Mouse (Mus musculus) kidney, embryonic 14.5 days (tissue): ENCODE results near the gene Clca4a. TPM values are rescaled to one million over a fixed set of nuclear protein-coding genes. Genes with fewer than 3 reads are reported as not detected.

Experiments
- ATAC-seq: fragments of 200-750 bp; cut with Nextera tagmentation; 2 replicates; pipeline ENCODE4 v1.8.0; 2017; ENCODE audit warnings: moderate number of reproducible peaks, mild to moderate bottlenecking, moderate TSS enrichment, moderate library complexity; ENCODE audit not compliant: low FRiP score, low TSS enrichment
- H3K27ac ChIP-seq: fragments of 300-500 bp; sonication (generic); 2 replicates; pipeline ENCODE4 v1.5.1; 2014; ENCODE audit warnings: low read depth, mild to moderate bottlenecking, low read length, moderate library complexity, mixed read lengths
- H3K27me3 ChIP-seq: fragments of 300-500 bp; sonication (generic); 2 replicates; pipeline ENCODE4 v1.6.1; 2014; ENCODE audit warnings: mild to moderate bottlenecking, low read length; ENCODE audit not compliant: control insufficient read depth, insufficient read depth
- H3K36me3 ChIP-seq: fragments of 300-500 bp; sonication (generic); 2 replicates; pipeline ENCODE4 v1.6.1; 2014; ENCODE audit warnings: low read length, mixed read lengths; ENCODE audit not compliant: control insufficient read depth, insufficient read depth
- H3K4me1 ChIP-seq: fragments of 300-500 bp; sonication (generic); 2 replicates; pipeline ENCODE4 v1.6.1; 2014; ENCODE audit warnings: low read length, mixed read lengths; ENCODE audit not compliant: control insufficient read depth, insufficient read depth
- H3K4me2 ChIP-seq: fragments of 300-500 bp; sonication (generic); replicated peaks from 2 replicates; pipeline ENCODE4 v1.6.1; 2014; ENCODE audit warnings: low read depth, mild to moderate bottlenecking, low read length
- H3K4me3 ChIP-seq: fragments of 300-500 bp; sonication (generic); 2 replicates; pipeline ENCODE4 v1.5.1; 2014; ENCODE audit warnings: mild to moderate bottlenecking, low read length
- H3K9ac ChIP-seq: fragments of 300-500 bp; sonication (generic); 2 replicates; pipeline ENCODE4 v1.6.1; 2014; ENCODE audit warnings: low read depth, mild to moderate bottlenecking, low read length, moderate library complexity
- H3K9me3 ChIP-seq: fragments of 300-500 bp; sonication (generic); 2 replicates; pipeline ENCODE4 v1.6.1; 2016; ENCODE audit warnings: low read length; ENCODE audit not compliant: control insufficient read depth
- WGBS: fragments of 180-500 bp; shearing (Covaris S2); extraction: QIAGEN DNeasy Blood & Tissue Kit; methylation state at CpG from one replicate; pipeline ENCODE4 v1.1.7; 2014; 5-methylcytosine and 5-hydroxymethylcytosine counted together
- polyA plus RNA-seq: library from polyadenylated mRNA; unstranded; fragments of >200 nt; fragmentation: Nextera tagmentation; extraction: Ambion mirVana; gene quantifications from 2 replicates; pipeline ENCODE4 v1.2.1, GENCODE M21; 2014

Clca4a gene
- polyA plus RNA-seq, result not detected in 2 replicates

- H3K4me1 ChIP-seq, result no peaks in the 10 kb centered on the region
- H3K36me3 ChIP-seq, result no peaks in the 10 kb centered on the region
- H3K27me3 ChIP-seq, result no peaks in the 10 kb centered on the region
- no peak for ATAC-seq
- no peak within 1 kb of the TSS for H3K9ac ChIP-seq
- H3K9me3 ChIP-seq, result no peaks in the 10 kb centered on the region
- H3K27ac ChIP-seq, result no peak within 1 kb of the TSS
- H3K4me2 ChIP-seq, result no peak within 1 kb of the TSS
- H3K4me3 ChIP-seq, result no peak within 1 kb of the TSS
Measured at GRCm38 (mm10) chr3:144974945-144975344, at the start of gene Clca4a. Gene Clca4a, minus strand, starts transcription at chr3:144975045.

- no peak overlapping the region for H3K9ac ChIP-seq
- H3K4me3 ChIP-seq, result no peak overlapping the region
- H3K27me3 ChIP-seq, result no peaks in the 10 kb centered on the region
- no peak for ATAC-seq
- no peaks in the 10 kb centered on the region for H3K9me3 ChIP-seq
- H3K36me3 ChIP-seq, result no peaks in the 10 kb centered on the region
- WGBS, result 75% methylated on average over 3 of the region's 3 CpGs
- H3K4me2 ChIP-seq, result no peak overlapping the region
- no peak overlapping the region for H3K27ac ChIP-seq
- H3K4me1 ChIP-seq, result no peaks in the 10 kb centered on the region
Measured at GRCm38 (mm10) chr3:145017807-145018206, 43.0 kb upstream of the Clca4a start.

GRCm38 (mm10) chr3:145004422-145004821, 29.6 kb upstream of the Clca4a start:
- ATAC-seq, result no peak
- Histone ChIP-seq H3K4me1 (no peaks in the 10 kb centered on the region), H3K9ac (no peak overlapping the region), H3K4me3 (no peak overlapping the region), H3K4me2 (no peak overlapping the region), H3K27ac (no peak overlapping the region), H3K36me3 (no peaks in the 10 kb centered on the region), H3K9me3 (no peaks in the 10 kb centered on the region), H3K27me3 (no peaks in the 10 kb centered on the region)
- WGBS, result 43% methylated on average over 5 of the region's 5 CpGs

DNA sequence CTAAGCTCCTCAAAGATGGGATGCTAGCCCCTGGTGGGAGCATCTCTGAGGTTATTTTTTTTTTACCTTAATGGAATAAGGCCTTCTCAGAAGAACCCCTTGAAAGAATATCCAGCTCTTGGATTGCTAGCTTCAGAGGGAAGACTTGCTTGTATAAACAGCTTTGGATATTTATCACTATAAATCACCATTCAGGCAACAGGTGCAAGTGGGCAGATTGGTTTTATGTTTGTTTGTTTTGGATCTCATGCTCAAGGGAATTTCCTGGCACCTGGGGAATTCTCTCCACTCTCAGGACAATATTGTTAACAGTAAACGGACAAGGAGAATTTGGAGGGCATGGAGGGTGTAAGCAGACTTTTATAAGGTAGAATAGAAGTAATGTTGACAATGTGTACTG, 26.1 kb upstream of the Clca4a start:
- 39% methylated on average over 1 of the region's 1 CpGs for WGBS
- H3K36me3 ChIP-seq, result no peaks in the 10 kb centered on the region
- no peak for ATAC-seq

GRCm38 (mm10) chr3:144993055-144993454, 18.2 kb upstream of the Clca4a start:
- Histone ChIP-seq H3K4me1 (no peaks in the 10 kb centered on the region), H3K9me3 (no peaks in the 10 kb centered on the region), H3K9ac (no peak overlapping the region), H3K27me3 (no peaks in the 10 kb centered on the region), H3K4me3 (no peak overlapping the region), H3K27ac (no peak overlapping the region), H3K4me2 (no peak overlapping the region), H3K36me3 (no peaks in the 10 kb centered on the region)
- no peak for ATAC-seq
- WGBS, result 80% methylated on average over 5 of the region's 5 CpGs

More for the DNA sequence above, 26.1 kb upstream of the Clca4a start:
- Histone ChIP-seq H3K9me3 (no peaks in the 10 kb centered on the region), H3K4me3 (no peak overlapping the region), H3K9ac (no peak overlapping the region), H3K27ac (no peak overlapping the region), H3K27me3 (no peaks in the 10 kb centered on the region), H3K4me2 (no peak overlapping the region), H3K4me1 (no peaks in the 10 kb centered on the region)

GRCm38 (mm10) chr3:144992618-144993017, 17.8 kb upstream of the Clca4a start:
- no peaks in the 10 kb centered on the region for H3K27me3 ChIP-seq
- H3K4me1 ChIP-seq, result no peaks in the 10 kb centered on the region
- H3K27ac ChIP-seq, result no peak overlapping the region
- no peak overlapping the region for H3K4me3 ChIP-seq
- H3K9ac ChIP-seq, result no peak overlapping the region
- ATAC-seq, result no peak
- H3K36me3 ChIP-seq, result no peaks in the 10 kb centered on the region
- H3K9me3 ChIP-seq, result no peaks in the 10 kb centered on the region
- no peak overlapping the region for H3K4me2 ChIP-seq

GRCm38 (mm10) chr3:144985890-144986289, 11.0 kb upstream of the Clca4a start:
- Histone ChIP-seq H3K4me3 (no peak overlapping the region), H3K4me1 (no peaks in the 10 kb centered on the region), H3K4me2 (no peak overlapping the region), H3K36me3 (no peaks in the 10 kb centered on the region), H3K27ac (no peak overlapping the region), H3K9ac (no peak overlapping the region), H3K9me3 (no peaks in the 10 kb centered on the region), H3K27me3 (no peaks in the 10 kb centered on the region)
- ATAC-seq, result no peak
- 82% methylated on average over 5 of the region's 5 CpGs for WGBS

DNA sequence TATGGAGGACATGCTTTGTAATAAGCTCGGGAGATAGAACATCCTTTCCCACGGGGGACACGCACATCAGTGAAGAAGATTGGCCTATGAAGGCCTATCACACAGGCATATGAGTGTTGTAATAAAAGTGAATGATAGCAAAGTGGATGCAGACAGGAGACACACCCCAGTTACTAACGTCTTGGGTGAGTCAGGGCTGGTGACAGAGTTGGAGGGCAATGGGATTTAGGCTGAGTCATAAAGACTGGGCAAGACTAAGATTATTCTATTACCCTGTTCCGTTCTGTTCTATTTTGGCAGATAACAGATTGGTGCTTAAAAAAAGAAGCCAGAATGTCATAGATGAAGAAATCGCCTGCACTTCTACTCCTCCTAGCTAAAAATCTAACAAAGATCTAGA, 5.7 kb upstream of the Clca4a start:
- no peaks in the 10 kb centered on the region for H3K36me3 ChIP-seq
- ATAC-seq, result no peak
- WGBS, result 83% methylated on average over 6 of the region's 6 CpGs

DNA sequence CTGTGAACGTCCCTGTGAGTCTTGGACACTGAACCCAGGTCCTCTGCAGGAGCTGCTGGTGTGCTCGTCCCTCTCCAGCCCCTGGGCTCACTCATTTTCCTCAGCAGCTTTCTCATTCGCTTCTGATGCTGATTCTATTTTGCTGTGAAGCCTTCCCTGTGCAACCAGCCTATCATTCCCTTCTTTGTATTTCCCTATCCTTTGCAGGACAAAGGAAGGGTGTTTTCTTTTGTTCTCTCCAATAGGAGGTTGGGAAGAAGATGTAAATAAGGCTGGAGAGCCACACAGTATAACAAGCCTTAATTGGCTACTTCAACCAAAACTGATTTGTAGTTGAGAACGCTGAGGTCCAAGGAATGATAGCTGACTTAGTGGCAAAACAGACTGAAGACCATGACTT, 2.8 kb upstream of the Clca4a start:
- no peaks in the 10 kb centered on the region for H3K9me3 ChIP-seq
- no peak overlapping the region for H3K4me3 ChIP-seq
- no peak overlapping the region for H3K27ac ChIP-seq
- WGBS, result 52% methylated on average over 4 of the region's 4 CpGs
- no peak for ATAC-seq
- H3K36me3 ChIP-seq, result no peaks in the 10 kb centered on the region
- no peaks in the 10 kb centered on the region for H3K4me1 ChIP-seq
- no peak overlapping the region for H3K9ac ChIP-seq
- no peak overlapping the region for H3K4me2 ChIP-seq
- no peaks in the 10 kb centered on the region for H3K27me3 ChIP-seq

More for the DNA sequence above, 5.7 kb upstream of the Clca4a start:
- Histone ChIP-seq H3K4me3 (no peak overlapping the region), H3K4me2 (no peak overlapping the region), H3K9me3 (no peaks in the 10 kb centered on the region), H3K27me3 (no peaks in the 10 kb centered on the region), H3K27ac (no peak overlapping the region), H3K4me1 (no peaks in the 10 kb centered on the region), H3K9ac (no peak overlapping the region)

DNA sequence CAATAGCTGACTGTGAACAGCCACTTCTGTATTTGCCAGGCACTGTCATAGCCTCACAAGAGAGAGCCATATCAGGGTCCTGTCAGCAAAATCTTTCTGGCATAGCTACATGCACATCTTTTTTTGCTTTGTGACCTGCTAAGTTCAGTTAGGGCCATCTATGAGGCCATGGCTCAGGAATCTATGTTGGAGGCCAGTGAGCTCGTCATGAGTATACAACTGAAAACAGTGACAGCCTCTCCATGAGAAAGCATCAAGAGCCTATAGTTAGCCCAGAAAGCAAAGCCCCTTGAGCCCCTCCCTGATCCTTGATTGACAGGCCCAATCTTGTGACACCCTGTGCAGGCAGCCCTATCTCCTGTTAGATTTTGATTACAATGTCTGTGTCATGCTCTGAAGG, 1.2 kb upstream of the Clca4a start:
- Histone ChIP-seq H3K4me3 (no peak overlapping the region), H3K4me2 (no peak overlapping the region), H3K4me1 (no peaks in the 10 kb centered on the region), H3K27ac (no peak overlapping the region), H3K9ac (no peak overlapping the region), H3K27me3 (no peaks in the 10 kb centered on the region), H3K36me3 (no peaks in the 10 kb centered on the region), H3K9me3 (no peaks in the 10 kb centered on the region)
- ATAC-seq, result no peak
- 84% methylated on average over 1 of the region's 1 CpGs for WGBS
